Mouse (Mus musculus) layer of hippocampus, postnatal 36 days (tissue): ENCODE results near the gene Acsbg1. TPM values are rescaled to one million over a fixed set of nuclear protein-coding genes. Genes with fewer than 3 reads are reported as not detected.
"Not testable (repeated sequence)": the region's sequence is repeated elsewhere in the genome, so short reads cannot be mapped to it uniquely, and the experiment has no call there.

Experiments
- DNase-seq, 2 experiments: peaks; one replicate each; pipeline ENCODE4 v3.0.0; 2022
- total RNA-seq, 2 experiments: library from RNA; stranded (reverse); gene quantifications; 2 replicates each; pipeline ENCODE4 v1.2.3; 2021

Acsbg1 gene
- total RNA-seq, 2 experiments from 2014 or later, result 110 to 111 TPM

DNA sequence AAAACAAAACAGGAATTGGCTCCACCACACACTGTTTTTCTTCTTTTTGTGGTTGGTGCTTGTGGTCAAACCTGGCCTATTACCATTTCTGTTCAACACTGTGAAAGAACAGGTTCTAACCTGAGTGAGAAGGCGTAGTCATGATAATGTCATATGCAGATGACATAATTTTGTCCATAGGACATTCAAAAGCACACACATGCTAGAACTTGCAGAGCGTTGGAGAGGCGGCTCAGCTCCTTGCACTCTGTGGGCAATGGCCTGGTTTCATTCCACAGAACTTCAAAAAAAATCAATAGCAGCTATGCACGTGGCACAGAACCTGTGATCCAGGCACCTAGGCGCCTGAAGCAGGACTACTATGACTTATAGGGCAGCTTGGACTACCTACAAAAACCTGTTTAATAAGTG lies 48.9 kb downstream of the Acsbg1 start:
- no peak for DNase-seq

GRCm38 (mm10) chr9:54604886-54605285 lies 56.8 kb downstream of the Acsbg1 start:
- DNase-seq, result peak; percentile 41

DNA sequence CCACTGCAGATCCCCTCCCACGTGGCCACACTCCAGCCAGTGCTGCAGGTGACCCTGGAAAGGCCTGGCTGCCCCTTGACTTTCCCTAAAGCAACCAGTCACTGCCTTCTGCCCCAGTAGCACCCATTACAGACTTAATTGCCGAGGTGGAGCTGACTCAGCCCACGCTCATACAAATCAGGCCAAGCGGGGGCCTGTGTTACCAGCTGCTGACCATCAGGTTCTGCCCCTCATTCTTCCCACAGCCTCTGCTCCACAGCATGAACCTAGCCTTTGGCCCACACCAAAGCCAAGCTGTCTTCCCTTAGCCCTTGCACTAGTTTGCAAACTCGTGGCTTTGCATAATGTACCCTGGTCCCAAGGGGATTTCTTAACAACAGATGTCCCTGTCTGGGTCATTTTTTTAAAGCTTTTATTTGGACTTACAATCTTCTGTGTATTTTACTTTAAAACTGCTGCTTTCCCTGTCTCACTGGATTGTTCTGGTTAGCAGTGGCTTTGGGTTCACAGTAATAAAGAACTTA lies 57.5 kb downstream of the Acsbg1 start:
- DNase-seq, result no peak

DNA sequence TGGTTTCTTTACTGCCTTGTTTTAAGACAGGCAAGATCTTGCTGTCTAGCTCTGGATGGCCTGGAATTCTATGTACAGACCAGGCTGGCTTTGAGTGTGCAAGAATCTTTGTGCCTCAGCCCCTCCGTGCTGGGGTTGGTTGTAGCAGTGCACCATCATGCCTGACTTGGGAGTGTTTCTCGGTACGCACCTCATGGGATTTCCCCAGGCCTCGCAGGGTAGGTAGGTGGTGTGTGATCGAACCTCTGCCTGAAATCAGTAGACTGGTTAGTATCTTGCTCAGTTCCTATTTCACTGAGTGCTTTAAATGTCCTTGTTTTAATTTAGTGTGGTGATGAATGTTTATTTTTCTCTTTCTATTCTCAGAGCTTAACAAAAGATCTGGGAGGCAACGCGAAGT lies 58.8 kb downstream of the Acsbg1 start:
- DNase-seq, result no peak

DNA sequence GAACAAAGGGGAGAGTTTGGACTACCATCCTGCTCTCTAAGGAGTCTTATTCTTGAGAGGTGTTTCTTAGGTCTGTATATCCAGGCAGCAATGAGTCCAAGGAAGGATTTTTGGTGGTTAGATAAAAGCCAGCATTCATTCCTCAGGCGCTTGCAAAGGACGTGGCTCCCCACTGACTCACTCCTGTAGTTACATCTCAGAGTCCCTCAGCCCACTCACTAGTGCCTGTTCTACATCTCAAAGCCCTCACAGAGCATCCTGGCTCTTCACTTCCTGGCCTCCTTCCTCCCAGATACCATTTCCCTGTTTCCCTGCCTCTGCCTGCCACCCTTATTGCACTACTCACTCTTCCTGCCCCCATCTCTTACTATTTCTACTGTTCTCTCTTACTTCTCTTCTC lies 59.3 kb downstream of the Acsbg1 start:
- DNase-seq, result no peak

DNA sequence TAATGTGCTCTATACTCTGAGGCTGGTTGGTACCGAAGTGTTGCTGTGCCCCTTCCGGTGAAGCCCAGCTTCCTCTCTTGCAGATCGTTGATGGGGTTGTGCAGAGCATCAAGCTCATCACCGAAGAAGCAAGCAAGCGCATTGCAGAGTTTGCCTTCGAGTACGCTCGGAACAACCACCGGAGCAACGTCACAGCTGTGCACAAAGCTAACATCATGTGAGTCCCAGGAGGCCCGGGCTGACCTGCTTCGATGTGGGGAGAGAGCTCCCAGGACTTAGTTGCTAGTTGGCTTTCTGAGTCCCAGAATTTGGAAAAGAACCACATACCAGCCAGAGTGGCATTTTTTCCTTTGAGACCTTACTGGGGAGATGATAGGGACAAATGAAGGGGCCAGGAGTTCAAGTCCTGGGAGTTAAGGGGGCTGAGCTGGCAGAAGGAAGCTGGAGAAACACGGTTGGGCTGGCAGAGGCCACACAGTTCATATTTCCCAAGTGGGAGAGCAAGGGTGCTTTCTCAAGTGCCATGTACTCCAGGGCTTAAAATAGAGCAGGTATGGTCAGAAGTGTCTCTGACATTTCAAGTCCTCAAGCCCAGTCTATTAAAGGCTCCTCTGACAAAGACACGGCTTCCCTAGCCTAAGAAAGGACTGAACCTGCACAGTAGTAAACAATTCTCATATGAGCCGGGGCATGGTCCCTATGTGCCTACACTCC lies 64.8 kb downstream of the Acsbg1 start:
- no peak for DNase-seq

DNA sequence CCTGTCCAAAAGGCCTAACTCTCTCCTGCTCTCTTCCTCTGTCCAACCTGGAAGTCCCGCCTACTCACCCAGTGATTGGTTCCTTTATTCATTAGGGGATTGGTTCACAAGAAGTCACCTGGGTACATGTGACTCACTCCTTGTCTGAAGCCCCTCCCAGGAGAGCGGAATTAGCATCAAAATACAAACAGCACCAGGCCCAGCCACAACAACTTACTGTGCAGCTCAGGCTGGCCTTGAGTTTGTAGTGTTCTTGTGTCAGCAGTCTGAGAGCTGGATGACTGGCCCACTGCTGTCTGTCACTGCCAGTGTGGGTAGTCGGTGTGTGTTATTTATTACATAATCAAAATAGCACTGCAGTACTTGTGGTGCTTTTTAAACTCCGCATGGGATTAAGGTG lies 68.0 kb downstream of the Acsbg1 start:
- not testable (repeated sequence) for DNase-seq

- no peak for DNase-seq
Observed at GRCm38 (mm10) chr9:54587863-54588262, 73.8 kb downstream of the Acsbg1 start.

DNA sequence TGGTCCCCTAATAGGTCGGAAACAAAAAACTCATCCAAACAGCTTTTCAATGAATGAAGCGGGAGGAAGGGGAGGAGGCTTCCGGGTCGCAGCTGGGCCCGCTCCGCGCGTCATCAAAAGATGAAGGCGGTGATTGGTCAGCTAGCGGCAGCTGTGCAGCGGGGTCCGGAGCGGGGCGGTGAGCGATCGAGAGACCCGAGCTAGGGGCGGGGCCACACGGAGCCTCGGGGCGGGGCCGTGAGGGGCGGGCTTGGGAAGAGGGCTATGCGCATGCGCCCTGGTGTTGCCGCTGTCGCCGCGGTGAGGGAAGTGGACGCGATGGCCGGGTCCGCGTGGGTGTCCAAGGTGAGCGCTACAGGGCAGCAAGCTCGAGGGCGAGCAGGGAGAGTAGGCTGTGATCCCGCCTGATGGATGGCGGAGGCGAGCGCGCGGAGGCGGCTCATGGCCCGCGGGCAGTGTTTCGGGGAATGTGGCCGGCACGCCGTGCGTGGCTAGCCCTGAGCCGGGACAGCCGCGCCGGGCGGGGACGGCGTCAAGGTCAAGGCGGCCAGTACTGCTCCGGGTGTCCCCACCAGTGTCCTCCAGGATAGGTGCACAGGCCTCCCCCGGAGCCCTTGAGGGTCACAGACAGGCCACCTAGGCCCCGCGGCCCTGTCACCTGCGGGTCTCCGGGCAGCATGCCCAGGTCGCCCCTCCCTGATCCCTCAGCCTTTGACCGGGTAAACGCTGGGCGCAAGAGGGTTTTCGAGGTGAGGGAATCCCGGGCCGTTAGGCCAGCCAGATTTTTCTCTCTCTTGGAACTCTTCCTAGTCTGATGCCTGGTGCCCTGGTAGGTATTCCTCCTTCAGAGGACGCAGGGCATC lies 75.2 kb downstream of the Acsbg1 start, which contains the start of gene Idh3a:
TSS of gene Idh3a (plus strand) at position 136 of the 863 bp plus-strand sequence.
- DNase-seq, result peak; percentile 97

DNA sequence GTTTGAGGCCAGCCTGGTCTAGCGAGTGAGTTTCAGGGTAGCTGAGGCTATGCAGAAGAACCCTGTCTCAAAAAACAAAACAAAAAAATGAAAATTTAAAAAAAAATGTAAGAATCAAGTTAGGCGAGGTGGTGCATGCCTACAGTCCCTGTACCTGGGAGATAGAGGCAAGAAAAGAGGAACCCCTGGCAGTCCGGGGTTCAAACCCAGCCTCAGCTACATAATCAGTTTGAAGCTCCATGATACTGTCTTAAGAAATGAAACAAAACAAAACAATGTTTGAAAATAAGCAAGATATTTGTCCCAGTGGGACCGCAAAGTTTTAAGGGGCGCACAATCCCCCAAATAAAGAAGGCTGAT lies 75.9 kb downstream of the Acsbg1 start:
- DNase-seq, result no peak

GRCm38 (mm10) chr9:54584127-54584526 lies 77.5 kb downstream of the Acsbg1 start:
- DNase-seq, result not testable (repeated sequence)

DNA sequence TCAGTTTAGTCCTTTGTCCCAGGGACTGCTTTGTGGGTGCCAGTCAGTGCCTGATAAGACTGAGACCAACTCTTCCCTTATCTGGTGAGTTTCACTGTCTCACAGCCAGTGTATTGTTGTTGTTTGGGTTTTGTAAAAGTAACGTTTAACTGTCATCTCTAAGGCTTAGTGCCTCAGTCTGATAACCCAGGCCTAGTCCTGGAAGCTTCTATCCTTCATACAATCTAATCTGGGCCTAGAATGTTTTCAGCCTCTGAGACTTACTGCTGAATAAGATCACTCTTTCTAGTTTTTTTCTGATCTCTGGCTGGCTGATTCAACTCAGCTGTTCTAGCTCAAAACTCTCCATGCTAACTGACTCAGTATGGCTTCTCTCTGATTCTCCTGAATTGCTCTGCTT lies 78.0 kb downstream of the Acsbg1 start:
- DNase-seq, result no peak

DNA sequence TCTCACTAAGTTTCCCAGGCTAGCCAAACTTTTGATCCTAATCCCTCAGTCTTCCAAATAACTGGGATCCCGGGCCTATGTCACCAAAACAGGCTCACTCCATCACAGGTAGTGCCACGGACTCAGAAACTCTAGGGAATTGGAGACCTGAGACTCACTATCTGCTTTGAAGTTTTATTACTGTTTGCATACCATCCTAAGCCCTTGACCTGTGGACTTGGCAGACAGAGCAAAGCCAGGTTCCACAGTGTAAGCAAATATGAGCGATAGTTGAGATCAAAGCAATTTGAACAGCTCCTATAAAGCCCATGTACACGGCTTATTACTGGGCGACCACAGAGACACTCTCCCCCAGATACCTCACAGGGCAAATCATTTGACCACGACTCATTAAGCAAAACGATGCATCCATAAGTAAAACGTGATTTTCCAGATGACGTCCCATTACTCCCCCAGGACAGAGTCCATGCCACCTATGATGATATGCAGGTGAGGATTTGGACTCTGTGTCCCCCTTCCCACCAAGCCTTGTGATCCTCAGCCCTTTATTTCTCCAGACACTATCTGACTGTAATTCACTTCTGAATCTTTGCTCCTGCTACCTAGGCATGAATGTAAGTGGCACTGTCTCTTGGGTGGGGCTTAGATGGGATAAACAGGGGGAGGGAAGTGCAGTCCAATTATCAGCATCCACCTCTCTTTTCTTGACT lies 90.4 kb downstream of the Acsbg1 start:
- DNase-seq, result no peak

GRCm38 (mm10) chr9:54568732-54569131 lies 92.9 kb downstream of the Acsbg1 start:
- no peak for DNase-seq

DNA sequence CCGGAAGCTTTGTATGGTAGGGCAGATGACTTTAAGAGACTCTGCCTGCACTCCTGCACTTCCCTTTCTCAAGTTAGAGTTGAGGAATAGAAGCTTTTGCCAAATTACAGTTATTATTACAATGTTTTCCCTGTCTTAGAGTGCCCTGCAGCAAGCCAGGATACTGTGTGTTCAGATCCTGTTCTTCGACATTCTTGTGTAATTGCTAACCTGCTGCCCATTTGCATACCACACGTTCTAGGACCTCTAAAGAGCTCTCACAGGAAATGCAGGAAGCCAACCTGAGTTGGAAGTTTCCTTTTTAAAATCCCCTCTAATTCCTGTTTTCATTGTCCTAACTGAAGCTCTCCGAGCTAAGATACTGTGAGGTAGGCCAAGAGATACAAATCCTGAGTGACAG lies 94.7 kb downstream of the Acsbg1 start:
- no peak for DNase-seq

DNA sequence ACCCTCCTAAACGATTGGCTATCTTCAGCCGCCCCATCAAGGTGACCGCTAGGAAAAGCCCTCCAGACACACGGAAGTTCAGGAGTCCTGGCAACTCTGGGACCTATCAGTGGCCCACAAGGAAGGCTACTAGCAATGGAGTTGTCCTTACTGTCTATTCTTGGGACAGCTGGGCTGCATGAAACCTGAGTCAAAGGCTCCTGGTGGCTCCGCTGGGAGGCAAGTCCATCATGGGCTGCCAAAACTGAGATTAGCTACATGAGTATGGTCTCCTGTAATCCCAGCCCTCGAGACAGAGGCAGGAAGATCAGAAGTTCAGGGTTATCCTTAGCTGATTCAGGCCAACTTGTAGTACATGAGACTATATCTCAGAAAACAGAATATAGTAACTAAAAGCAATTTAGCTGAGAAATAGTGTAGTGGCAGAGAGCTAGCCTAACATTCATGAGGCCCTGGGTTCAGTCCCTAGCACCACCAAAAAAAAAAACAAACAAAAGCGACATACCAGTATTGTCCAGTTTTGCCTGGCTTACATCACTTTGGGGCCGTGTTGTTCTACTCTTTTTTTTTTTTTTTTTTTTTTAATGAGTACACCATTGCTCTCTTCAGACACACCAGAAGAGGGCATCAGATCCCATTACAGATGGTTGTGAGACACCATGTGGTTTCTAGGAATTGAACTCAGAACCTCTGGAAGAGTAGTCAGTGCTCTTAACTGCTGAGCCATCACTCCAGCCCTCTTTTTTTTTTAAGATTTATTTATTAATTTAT lies 100.7 kb downstream of the Acsbg1 start:
- DNase-seq, result no peak

DNA sequence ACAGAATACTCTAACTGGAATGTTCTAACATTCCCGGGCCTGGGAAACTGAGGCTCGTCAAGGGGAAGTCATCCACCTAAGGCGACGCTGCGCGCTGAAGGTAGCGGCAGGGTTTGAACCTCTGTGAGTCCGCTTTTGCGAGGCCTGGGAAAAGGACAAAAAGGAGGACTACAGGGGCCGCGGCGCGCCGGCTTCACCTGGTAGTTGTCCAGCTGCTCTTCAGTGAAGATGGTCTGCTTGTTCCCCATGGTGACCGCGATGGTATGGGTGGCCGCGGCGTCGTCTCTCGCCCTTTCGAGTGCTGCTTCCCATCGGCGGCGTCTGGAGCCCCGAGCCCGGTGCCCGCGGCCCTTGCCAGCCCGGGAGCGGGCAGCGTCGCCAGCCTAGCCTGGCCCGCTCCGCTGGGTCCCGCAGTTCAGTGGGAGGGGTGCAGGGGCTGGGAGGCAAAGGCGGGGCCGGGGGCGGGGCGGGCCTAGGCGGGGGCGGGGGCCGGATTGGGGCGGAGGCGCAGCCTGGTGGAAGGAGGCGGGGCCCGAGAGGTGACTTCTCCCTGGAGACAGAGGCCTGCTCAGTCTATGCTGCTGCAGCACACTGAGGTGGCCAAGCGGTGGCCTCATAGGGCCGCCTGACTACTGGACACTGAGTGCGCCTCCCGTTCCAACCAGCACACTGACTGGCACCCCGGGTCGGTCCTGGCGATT lies 101.7 kb downstream of the Acsbg1 start, which contains the start of gene Cib2:
TSS of gene Cib2 (minus strand) at position 448 of the 701 bp plus-strand sequence.
- peak; percentile 58 to 63 for DNase-seq

DNA sequence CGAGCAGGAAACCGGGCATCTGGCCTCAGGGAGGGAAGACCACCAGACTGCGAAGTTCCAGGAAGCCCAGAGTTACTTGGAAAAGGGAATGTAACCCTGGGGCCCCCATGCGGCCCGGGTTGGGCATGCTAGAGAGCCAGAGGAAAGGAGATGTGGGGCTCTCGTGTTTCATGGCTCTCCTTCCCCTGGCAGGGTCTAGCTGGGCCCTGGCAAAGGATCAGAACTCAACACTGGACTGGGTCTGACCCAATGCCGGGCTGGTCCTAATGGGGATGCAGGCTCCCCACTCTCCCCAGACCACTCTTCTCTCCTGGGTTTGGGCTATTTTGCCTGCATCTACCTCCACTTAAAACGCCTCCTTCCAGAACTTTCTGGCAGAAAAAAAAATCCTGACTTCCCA lies 102.9 kb downstream of the Acsbg1 start:
- DNase-seq, result no peak

DNA sequence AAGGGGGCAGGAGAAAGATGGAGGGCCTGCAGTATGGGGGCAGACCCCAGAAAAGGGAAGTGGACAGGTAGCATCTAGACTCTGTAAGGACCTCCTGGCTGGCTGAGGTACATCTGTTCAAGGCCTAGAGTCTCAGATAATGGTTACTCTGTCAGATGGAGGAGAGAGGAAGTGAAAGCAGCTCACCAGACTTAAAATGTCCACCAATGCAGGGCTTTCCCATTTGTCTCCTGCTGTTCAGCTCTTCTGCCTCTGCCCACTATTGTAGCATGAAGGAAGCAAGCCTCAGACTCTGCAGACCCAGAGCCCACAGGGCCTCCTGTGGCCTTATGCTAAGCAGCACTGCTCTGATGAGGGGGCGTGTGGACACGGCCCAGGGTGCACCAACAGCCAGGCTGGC lies 106.6 kb downstream of the Acsbg1 start:
- DNase-seq, result no peak
